In genomic region chr14:104457966-104458710, GRCm38 (mm10) we compare ENCODE assay signal across 20 mouse cellular contexts. TPM values are rescaled to one million over a fixed set of nuclear protein-coding genes. Genes with fewer than 3 reads are reported as not detected.
DNase-seq lines count a peak whose midpoint lies in the region; ATAC-seq and TF ChIP-seq lines count a peak whose summit lies in the region.
"Had no signal": no experiment of that assay in that cellular context is flagged by ENCODE, and none has a peak within 500 bp of the region (broad histone marks: within the 10 kb centered on the region; RNA-seq: fewer than 3 reads in every experiment).

No protein-coding gene starts in this region.

- no peak overlapping the region for H3K27ac ChIP-seq in forebrain, embryonic 14.5 days (ENCODE audit: low read depth, low read length)
- H3K27ac ChIP-seq in forebrain, postnatal 0 days (ENCODE audit: low read depth, low read length), result no peak overlapping the region
- H3K27ac ChIP-seq in hindbrain, embryonic 14.5 days, result peak overlapping the region; percentile 23; the same call in 1 of the 2 replicates
- peak overlapping the region; percentile 68 for H3K27ac ChIP-seq in midbrain, embryonic 14.5 days (replicated peaks; ENCODE audit: low read depth, low read length)
- H3K27ac ChIP-seq: kidney, embryonic 15.5 days; layer of hippocampus, adult 2 months; liver, embryonic 14.5 days; stomach, embryonic 15.5 days had no signal

- H3K4me3 ChIP-seq in forebrain, embryonic 14.5 days (ENCODE audit: low read depth, low read length), result no peak overlapping the region
- H3K4me3 ChIP-seq in forebrain, postnatal 0 days (ENCODE audit: low read depth, low read length), result no peak overlapping the region
- H3K4me3 ChIP-seq in hindbrain, embryonic 14.5 days (replicated peaks; ENCODE audit: low read length), result peak overlapping the region; percentile 8; the same call in 1 of the 2 replicates
- peak overlapping the region; percentile 28 for H3K4me3 ChIP-seq in midbrain, embryonic 14.5 days (replicated peaks; ENCODE audit: low read depth, low read length)
- H3K4me3 ChIP-seq: heart, embryonic 12.5 days; kidney, embryonic 15.5 days; layer of hippocampus, adult 2 months; stomach, embryonic 15.5 days had no signal

- H3K4me1 ChIP-seq in forebrain, embryonic 14.5 days (ENCODE audit: control insufficient read depth, insufficient read depth, low read length), result peaks cover 6% of the 10 kb centered on the region
- no peaks in the 10 kb centered on the region for H3K4me1 ChIP-seq in forebrain, postnatal 0 days (ENCODE audit: insufficient read depth)
- peaks cover 5% of the 10 kb centered on the region for H3K4me1 ChIP-seq in hindbrain, embryonic 14.5 days (replicated peaks; ENCODE audit: control insufficient read depth, insufficient read depth, low read length)
- 0 out of 2 replicates have a peak, but pooled peaks cover 3% of the 10 kb centered on the region for H3K4me1 ChIP-seq in midbrain, embryonic 14.5 days (ENCODE audit: control insufficient read depth, insufficient read depth, low read length)

- no peaks in the 10 kb centered on the region for H3K36me3 ChIP-seq in forebrain, embryonic 14.5 days (ENCODE audit: control insufficient read depth, insufficient read depth, low read length)
- no peaks in the 10 kb centered on the region for H3K36me3 ChIP-seq in forebrain, postnatal 0 days (ENCODE audit: insufficient read depth)
- no peaks in the 10 kb centered on the region for H3K36me3 ChIP-seq in hindbrain, embryonic 14.5 days (replicated peaks; ENCODE audit: control insufficient read depth, insufficient read depth)
- H3K36me3 ChIP-seq in midbrain, embryonic 14.5 days (ENCODE audit: control insufficient read depth, insufficient read depth, low read length), result no peaks in the 10 kb centered on the region
- H3K36me3 ChIP-seq: heart, embryonic 12.5 days; kidney, embryonic 15.5 days; stomach, embryonic 15.5 days had no signal

- peaks cover 60% of the 10 kb centered on the region for H3K27me3 ChIP-seq in forebrain, embryonic 14.5 days (replicated peaks; ENCODE audit: control insufficient read depth, insufficient read depth, low read length)
- peaks cover 74% of the 10 kb centered on the region for H3K27me3 ChIP-seq in forebrain, postnatal 0 days (ENCODE audit: insufficient read depth, low read length)
- H3K27me3 ChIP-seq in hindbrain, embryonic 14.5 days (ENCODE audit: control insufficient read depth, insufficient read depth, low read length), result peaks cover 70% of the 10 kb centered on the region
- peaks cover 52% of the 10 kb centered on the region for H3K27me3 ChIP-seq in midbrain, embryonic 14.5 days (ENCODE audit: control insufficient read depth, insufficient read depth, low read length)

- DNase-seq in forebrain, embryonic 14.5 days (ENCODE audit: low spot score), result peak; percentile 45
- DNase-seq in forebrain, postnatal 0 days, result no peak
- DNase-seq in hindbrain, embryonic 14.5 days (ENCODE audit: low spot score), result no peak
- DNase-seq in midbrain, embryonic 14.5 days, result peak; percentile 65
- DNase-seq in retina, embryonic 14.5 days (ENCODE audit: low spot score), result peak; percentile 47
- no peak for DNase-seq in layer of hippocampus, postnatal 25 days (ENCODE audit: extremely low spot score in 1 of 2, low spot score in 1 of 2)
- DNase-seq in natural killer cell, adult 2 months (ENCODE audit: low spot score in 2 of 2), result no peak
- no peak for DNase-seq in Muller cell, postnatal 12 days (ENCODE audit: inconsistent ontology term)
- DNase-seq: adrenal gland, postnatal 10 days; cerebellum, postnatal 25 days; gastrocnemius, postnatal 25 days; heart, postnatal 4 days; lung, postnatal 10 days; thymus, postnatal 14 days had no signal

- no peak overlapping the region for H3K9ac ChIP-seq in forebrain, embryonic 14.5 days (ENCODE audit: low read length)
- no peak overlapping the region for H3K9ac ChIP-seq in forebrain, postnatal 0 days
- peak overlapping the region; percentile 25; the same call in 1 of the 2 replicates for H3K9ac ChIP-seq in hindbrain, embryonic 14.5 days
- peak overlapping the region; percentile 1; the same call in 1 of the 2 replicates for H3K9ac ChIP-seq in midbrain, embryonic 14.5 days (replicated peaks; ENCODE audit: low read length)
- H3K9ac ChIP-seq: heart, embryonic 12.5 days; kidney, embryonic 15.5 days; liver, embryonic 14.5 days; stomach, embryonic 15.5 days had no signal

- no peak for TF ChIP-seq CTCF in forebrain, postnatal 0 days (IDR thresholded peaks at IDR 0.05; ENCODE audit: low read depth)

- WGBS in forebrain, embryonic 14.5 days, result under 1% methylated on average over 20 of the region's 20 CpGs
- 1% methylated on average over 20 of the region's 20 CpGs for WGBS in forebrain, postnatal 0 days
- 1% methylated on average over 20 of the region's 20 CpGs for WGBS in hindbrain, embryonic 14.5 days
- WGBS in midbrain, embryonic 14.5 days, result under 1% methylated on average over 20 of the region's 20 CpGs

- no peaks in the 10 kb centered on the region for H3K9me3 ChIP-seq in forebrain, embryonic 14.5 days (replicated peaks; ENCODE audit: control insufficient read depth, low read length)
- no peaks in the 10 kb centered on the region for H3K9me3 ChIP-seq in forebrain, postnatal 0 days (ENCODE audit: low read length)
- H3K9me3 ChIP-seq in hindbrain, embryonic 14.5 days (ENCODE audit: control insufficient read depth, low read length), result no peaks in the 10 kb centered on the region
- no peaks in the 10 kb centered on the region for H3K9me3 ChIP-seq in midbrain, embryonic 14.5 days (ENCODE audit: control insufficient read depth, low read length)
- H3K9me3 ChIP-seq: heart, embryonic 12.5 days; kidney, embryonic 15.5 days; stomach, embryonic 15.5 days had no signal

- no peak overlapping the region for H3K4me2 ChIP-seq in forebrain, embryonic 14.5 days (ENCODE audit: low read length)
- no peak overlapping the region for H3K4me2 ChIP-seq in forebrain, postnatal 0 days (ENCODE audit: low read depth)
- H3K4me2 ChIP-seq in hindbrain, embryonic 14.5 days (replicated peaks), result peak overlapping the region; percentile 51
- peak overlapping the region; percentile 55 for H3K4me2 ChIP-seq in midbrain, embryonic 14.5 days (ENCODE audit: low read length)
- H3K4me2 ChIP-seq: heart, embryonic 12.5 days; kidney, embryonic 15.5 days; stomach, embryonic 15.5 days had no signal

- ATAC-seq in forebrain, embryonic 14.5 days, result no peak
- no peak for ATAC-seq in forebrain, postnatal 0 days
- ATAC-seq in hindbrain, embryonic 14.5 days (ENCODE audit: low FRiP score), result no peak
- no peak for ATAC-seq in midbrain, embryonic 14.5 days (ENCODE audit: low FRiP score, low TSS enrichment)

RNA-seq across cellular contexts. Expression of gene Pou4f1, which starts 9.7 kb away (rescaled TPM):
- polyA plus RNA-seq in forebrain, embryonic 14.5 days (2014; fragmentation: Nextera tagmentation; extraction: Ambion mirVana), result 1.4 and 3.0 TPM in 2 replicates
- 0.77 and 2.9 TPM in 2 replicates for total RNA-seq in forebrain, postnatal 0 days (2014; rRNA removed)
- 1.7 and 6.3 TPM in 2 replicates for polyA plus RNA-seq in forebrain, postnatal 0 days (2015; fragmentation: Nextera tagmentation; extraction: Ambion mirVana)
- 44.9 and 49.5 TPM in 2 replicates for polyA plus RNA-seq in hindbrain, embryonic 14.5 days (2014; fragmentation: Nextera tagmentation; extraction: Ambion mirVana)
- polyA plus RNA-seq in midbrain, embryonic 14.5 days (2014; fragmentation: Nextera tagmentation; extraction: Ambion mirVana), result 60.4 and 103 TPM in 2 replicates
- under 1 TPM in 1 of 2 experiments, not detected in 1; 0.07 TPM for total RNA-seq in layer of hippocampus, postnatal 25 days (2021)
- total RNA-seq: layer of hippocampus, adult 2 months; monocyte, adult 5-6 weeks had no signal
- polyA plus RNA-seq: heart, embryonic 12.5 days had no signal

Comparison
In these comparisons a context has a peak if more than half of its experiments do, and no peak if none do; other contexts are left out.
1. DNase-seq: peak in forebrain, embryonic 14.5 days (single experiment), midbrain, embryonic 14.5 days (single experiment) and retina, embryonic 14.5 days (single experiment); none in forebrain, postnatal 0 days (single experiment), hindbrain, embryonic 14.5 days (single experiment), layer of hippocampus, postnatal 25 days (0 of 2), natural killer cell, adult 2 months (0 of 2) and Muller cell, postnatal 12 days (single experiment).
2. H3K27ac ChIP-seq: peak in hindbrain, embryonic 14.5 days (single experiment) and midbrain, embryonic 14.5 days (single experiment); none in forebrain, embryonic 14.5 days (single experiment) and forebrain, postnatal 0 days (single experiment).
3. H3K4me2 ChIP-seq: peak in hindbrain, embryonic 14.5 days (single experiment) and midbrain, embryonic 14.5 days (single experiment); none in forebrain, embryonic 14.5 days (single experiment) and forebrain, postnatal 0 days (single experiment).
4. H3K4me3 ChIP-seq: peak in hindbrain, embryonic 14.5 days (single experiment) and midbrain, embryonic 14.5 days (single experiment); none in forebrain, embryonic 14.5 days (single experiment) and forebrain, postnatal 0 days (single experiment).
5. H3K9ac ChIP-seq: peak in hindbrain, embryonic 14.5 days (single experiment) and midbrain, embryonic 14.5 days (single experiment); none in forebrain, embryonic 14.5 days (single experiment) and forebrain, postnatal 0 days (single experiment).